Mouse (Mus musculus): ENCODE measurements around the gene H2-T23. TPM values are rescaled to one million over a fixed set of nuclear protein-coding genes. Genes with fewer than 3 reads are reported as not detected.
A peak's percentile ranks its signal among the peaks of the same experiment; 100 is the strongest.

H2-T23 gene
- total and polyA plus RNA-seq, 3 experiments, result 21.8 to 42.1 (median 38.8) TPM

- no peak for TF ChIP-seq CHD1 (IDR thresholded peaks at IDR 0.05; ENCODE audit: low read depth, low read length)
- peak; percentile 84 for TF ChIP-seq ZNF384 (IDR thresholded peaks at IDR 0.05; ENCODE audit: low read depth, low read length)
- TF ChIP-seq CTCF (conservative IDR thresholded peaks at IDR 0.05 in 1 of 2, IDR thresholded peaks at IDR 0.05 in 1 of 2; ENCODE audit: low read depth in 2 of 2, low read length in 2 of 2), result no peak; a peak in 1 of 4 replicates
- TF ChIP-seq RAD21 (IDR thresholded peaks at IDR 0.05; ENCODE audit: low read depth, low read length), result no peak
- TF ChIP-seq MAFK (IDR thresholded peaks at IDR 0.05; ENCODE audit: insufficient replicate concordance, low read length), result no peak
- no peak for TF ChIP-seq NRF1 (IDR thresholded peaks at IDR 0.05; ENCODE audit: low read depth, low read length)
- no peak for TF ChIP-seq CHD2 (IDR thresholded peaks at IDR 0.05; ENCODE audit: low read length)
- TF ChIP-seq UBTF (IDR thresholded peaks at IDR 0.05; ENCODE audit: low read depth, low read length), result no peak
These were observed 34.7 kb downstream of the H2-T23 start (continued) for GRCm38 (mm10) chr17:35997713-35998510.

DNA sequence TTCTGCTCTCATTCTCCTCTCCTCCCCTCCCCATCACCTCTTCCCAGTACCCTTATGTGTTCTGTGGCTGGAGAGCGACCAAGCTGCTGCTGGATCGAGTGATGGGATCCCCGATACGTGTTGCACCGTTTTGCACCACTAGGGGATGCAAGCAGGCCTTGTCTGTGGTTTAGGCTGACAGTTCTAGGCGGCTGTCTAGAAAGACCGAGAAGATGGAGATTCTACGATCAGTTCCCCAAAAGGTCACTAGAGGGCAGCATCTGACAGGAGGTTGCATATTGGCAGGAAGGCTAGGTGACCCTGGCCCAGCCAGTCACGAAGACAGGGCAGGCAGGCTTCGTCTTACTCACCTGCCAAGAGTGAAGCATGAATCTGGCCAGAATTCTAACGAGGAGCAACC lies 35.7 kb downstream of the H2-T23 start:
- Histone ChIP-seq H3K4me1 (ENCODE audit: control insufficient read depth in 1 of 2, insufficient read depth in 2 of 2) (peaks cover 7 to 29% of the 10 kb centered on the region in 2 experiments; a peak in 2 of 4 replicates), H3K4me3 (replicated peaks in 1 of 3; ENCODE audit: low read depth in 2 of 3, low read length in 2 of 3, poor library complexity in 1 of 3) (peak overlapping the region in 1 of 3 experiments; percentile 36), H3K9ac (ENCODE audit: insufficient read depth, low read depth) (peak overlapping the region; percentile 28; the same call in 1 of the 2 replicates), H3K4me2 (ENCODE audit: insufficient read depth, low read depth, poor library complexity, severe bottlenecking) (peak overlapping the region; percentile 94; the same call in 1 of the 2 replicates), H3K9me3 (replicated peaks; ENCODE audit: low read length) (peaks cover under 1% of the 10 kb centered on the region), H3K27ac (ENCODE audit: insufficient read depth, low read depth) (no peak overlapping the region), H3K79me2 (replicated peaks; ENCODE audit: control insufficient read depth, extremely low read depth, insufficient read depth, poor library complexity, severe bottlenecking) (peaks cover 40% of the 10 kb centered on the region), H3K27me3 (replicated peaks) (no peaks in the 10 kb centered on the region), H3K36me3 (replicated peaks in 1 of 2; ENCODE audit: control insufficient read depth in 1 of 2, insufficient read depth in 1 of 2, low read length in 1 of 2) (peaks cover 0 to under 1% of the 10 kb centered on the region in 2 experiments)
- in situ Hi-C loops (cut with MboI; ENCODE audit: low pct_ligation_motif_present, low pct_unique_long_range_greater_than_20kb, low sequenced_read_pairs), result no loop called here
- DNase-seq (ENCODE audit: extremely low read depth), result peak; percentile 99
- dilution Hi-C loops (cut with MboI; ENCODE audit: extremely low pct_ligation_motif_present, extremely low pct_unique_long_range_greater_than_20kb, low sequenced_read_pairs), result no loop called here
- TF ChIP-seq MXI1 (IDR thresholded peaks at IDR 0.05; ENCODE audit: low read depth, low read length) (peak; percentile 15; the same call in 1 of the 2 replicates), IRF4 (IDR thresholded peaks at IDR 0.05; ENCODE audit: low read depth, low read length) (peak; percentile 50; the same call in 1 of the 2 replicates), USF2 (conservative IDR thresholded peaks at IDR 0.05; ENCODE audit: low read depth, low read length) (no peak), MEF2A (IDR thresholded peaks at IDR 0.05; ENCODE audit: borderline replicate concordance, low read depth, low read length) (peak; percentile 60; the same call in 1 of the 2 replicates), UBTF (IDR thresholded peaks at IDR 0.05; ENCODE audit: low read depth, low read length) (no peak), MYC (IDR thresholded peaks at IDR 0.05; ENCODE audit: low read depth, low read length) (0 out of 2 replicates have a peak, but pooled peaks have one; percentile 23), RAD21 (IDR thresholded peaks at IDR 0.05; ENCODE audit: low read depth, low read length) (peak; percentile 83), CTCF (conservative IDR thresholded peaks at IDR 0.05 in 1 of 2, IDR thresholded peaks at IDR 0.05 in 1 of 2; ENCODE audit: low read depth in 2 of 2, low read length in 2 of 2) (peak; percentile 92 to 93), BHLHE40 (IDR thresholded peaks at IDR 0.05; ENCODE audit: low read depth, low read length) (peak; percentile 48; the same call in 1 of the 2 replicates), CHD1 (IDR thresholded peaks at IDR 0.05; ENCODE audit: low read depth, low read length) (no peak), SMC3 (IDR thresholded peaks at IDR 0.05; ENCODE audit: low read depth, low read length) (peak; percentile 96), KAT2A (IDR thresholded peaks at IDR 0.05; ENCODE audit: insufficient replicate concordance, low read length) (no peak), ZC3H11A (IDR thresholded peaks at IDR 0.05; ENCODE audit: low read depth, low read length) (peak; percentile 86), POLR2A (IDR thresholded peaks at IDR 0.05; ENCODE audit: low read depth, low read length) (peak; percentile 26; the same call in 1 of the 2 replicates), SIN3A (IDR thresholded peaks at IDR 0.05; ENCODE audit: low read length) (no peak)
